Mouse (Mus musculus) natural killer cell, adult 2 months (primary cell): ENCODE data around the gene Axl.
A peak's percentile ranks its signal among the peaks of the same experiment; 100 is the strongest.
"Not testable (repeated sequence)": the region's sequence is repeated elsewhere in the genome, so short reads cannot be mapped to it uniquely, and the experiment has no call there.

Experiments
- DNase-seq, 2 experiments: peaks; one replicate each; pipeline ENCODE4 v3.0.0; 2022; ENCODE audit warnings: low spot score in 2 of 2

Gene Axl

DNA sequence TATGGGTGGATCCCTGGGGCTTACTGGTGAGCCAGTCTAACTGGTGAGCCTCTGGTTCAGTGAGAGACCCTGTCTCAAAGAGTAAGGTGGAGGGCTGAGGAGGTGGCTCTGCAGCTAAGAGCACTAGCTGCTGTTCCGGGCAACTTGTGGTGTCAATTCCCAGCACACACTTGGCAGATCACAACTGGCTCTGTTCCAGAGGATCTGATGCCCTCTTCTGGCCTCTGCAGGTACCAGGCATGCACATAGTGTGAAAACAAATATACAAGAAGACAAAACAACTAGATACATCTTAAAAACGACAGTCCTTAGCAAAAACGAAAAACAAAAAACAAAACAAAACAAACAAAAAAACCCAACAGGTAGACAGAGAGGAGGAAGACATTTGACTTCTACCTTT lies 5.2 kb upstream of the Axl start:
- peak in 1 of 2 experiments; percentile 27 for DNase-seq

GRCm38 (mm10) chr7:25792966-25793365 lies 4.5 kb upstream of the Axl start:
- not testable (repeated sequence) for DNase-seq

GRCm38 (mm10) chr7:25790615-25791014 lies 2.1 kb upstream of the Axl start:
- no peak for DNase-seq

DNA sequence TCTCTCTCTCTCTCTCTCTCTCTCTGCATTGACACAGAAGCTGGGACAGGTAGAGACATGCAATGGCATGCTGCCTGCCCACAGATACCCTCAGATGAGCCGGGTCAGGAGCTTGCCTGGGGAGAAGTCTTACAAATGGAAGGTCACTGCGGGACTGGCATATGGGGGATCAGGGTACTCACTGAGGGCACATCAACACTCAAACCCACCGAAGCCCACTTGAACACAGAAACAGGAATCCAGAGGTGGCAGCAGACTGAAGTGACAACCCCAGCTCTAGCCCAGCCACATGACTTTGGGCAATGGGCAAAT lies 580 bp upstream of the Axl start:
- DNase-seq, result no peak

- DNase-seq, result no peak
Observed at GRCm38 (mm10) chr7:25787456-25788219, 867 bp downstream of the Axl start.

DNA sequence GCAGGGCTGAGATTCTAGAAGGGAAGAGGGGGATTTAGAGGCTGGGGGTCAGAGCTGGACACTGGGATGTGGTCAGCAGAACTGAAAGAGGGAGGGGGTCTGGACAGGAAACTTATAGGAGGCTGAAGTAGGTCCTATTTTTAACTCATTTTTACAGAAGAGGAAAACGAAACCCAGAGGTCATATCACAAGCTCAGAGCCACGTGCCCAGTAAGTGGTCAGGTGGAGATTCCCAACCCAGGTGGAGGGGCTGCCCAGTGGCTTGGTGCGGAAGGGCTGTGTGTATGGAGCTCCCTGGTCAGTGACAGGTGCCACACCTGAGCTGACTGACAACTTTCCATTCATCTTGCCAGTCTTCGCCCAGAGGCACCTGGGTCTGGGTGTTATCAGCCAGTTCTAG lies 1.5 kb downstream of the Axl start:
- no peak for DNase-seq

DNA sequence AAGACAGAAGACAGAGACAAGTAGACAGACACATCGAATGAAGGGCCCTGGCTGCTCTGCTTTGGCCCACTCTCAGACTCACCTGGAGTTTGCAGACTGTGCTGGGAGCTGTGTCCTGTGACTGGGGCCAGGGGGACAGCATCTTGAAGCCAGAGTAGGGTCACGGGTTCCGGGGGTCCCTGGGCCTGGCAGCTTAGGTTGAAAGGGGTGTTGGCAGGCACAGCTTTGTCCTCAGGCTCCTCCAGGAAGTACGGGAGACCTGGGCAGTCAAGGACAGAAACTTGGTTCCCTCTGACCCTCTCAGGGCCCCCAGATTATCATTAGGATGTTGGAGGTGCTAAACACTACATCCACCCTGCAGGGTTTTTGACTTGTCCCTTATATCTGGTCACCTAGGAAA lies 2.8 kb downstream of the Axl start:
- DNase-seq, result no peak

DNA sequence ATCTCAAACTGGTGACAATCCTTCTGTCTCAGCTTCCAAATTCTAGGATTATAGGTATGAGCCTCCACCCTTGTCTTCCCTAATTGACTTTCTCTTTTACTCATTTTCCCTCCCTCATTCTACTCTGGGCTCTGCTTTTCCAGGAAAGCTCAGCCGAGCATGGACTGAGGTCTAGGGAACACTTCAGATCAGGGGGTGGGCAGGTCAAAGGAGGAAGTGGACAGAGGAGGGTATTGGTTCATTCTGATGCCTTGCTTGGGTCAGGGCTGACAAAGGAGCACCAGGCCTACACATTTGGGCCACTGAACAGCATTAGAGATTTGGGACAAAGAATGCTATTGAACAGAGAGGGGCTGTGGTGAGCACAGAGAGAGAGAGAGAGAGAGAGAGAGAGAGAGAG lies 3.7 kb downstream of the Axl start:
- no peak for DNase-seq

DNA sequence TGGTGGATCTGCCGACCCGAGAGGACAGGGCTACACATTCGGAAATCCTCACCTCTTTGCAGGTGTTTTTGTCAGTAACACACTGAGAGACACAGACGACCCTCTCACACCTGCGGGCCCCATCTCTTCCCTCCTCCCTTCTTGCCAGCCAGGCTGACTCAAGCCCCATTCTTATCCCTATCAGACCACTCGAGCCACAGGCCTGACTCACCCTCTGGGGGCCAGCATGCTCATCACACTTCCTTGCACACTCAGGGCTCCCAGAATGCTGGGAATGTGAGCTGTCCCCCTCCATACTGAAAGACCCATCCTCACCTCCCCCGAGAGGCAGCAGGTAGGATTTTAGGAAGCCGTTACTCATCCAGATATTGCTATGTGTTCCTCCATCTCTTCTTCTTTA lies 4.8 kb downstream of the Axl start:
- DNase-seq, result no peak

DNA sequence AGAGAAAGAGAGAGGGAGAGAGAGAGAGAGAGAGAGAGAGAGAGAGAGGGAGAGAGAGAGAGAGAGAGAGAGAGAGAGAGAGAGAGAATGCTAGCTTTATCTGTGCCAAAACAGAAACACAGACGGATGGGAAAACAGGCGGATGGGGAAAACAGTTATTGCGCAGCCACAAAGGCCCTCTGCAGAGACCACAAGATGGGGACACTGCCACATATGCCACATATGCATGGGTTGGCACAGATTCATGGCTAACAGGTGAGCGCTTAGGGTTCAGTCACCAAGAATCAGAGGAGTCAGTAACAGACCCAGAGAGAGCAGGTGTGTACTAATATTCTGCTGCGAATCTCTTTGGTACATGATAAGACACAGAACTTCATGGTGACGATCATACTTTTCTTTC lies 5.8 kb downstream of the Axl start:
- no peak for DNase-seq

GRCm38 (mm10) chr7:25781937-25782610 lies 6.4 kb downstream of the Axl start:
- DNase-seq, result no peak

GRCm38 (mm10) chr7:25781321-25781936 lies 7.1 kb downstream of the Axl start:
- no peak for DNase-seq

- no peak for DNase-seq
Observed at GRCm38 (mm10) chr7:25780753-25781152, 7.8 kb downstream of the Axl start.

DNA sequence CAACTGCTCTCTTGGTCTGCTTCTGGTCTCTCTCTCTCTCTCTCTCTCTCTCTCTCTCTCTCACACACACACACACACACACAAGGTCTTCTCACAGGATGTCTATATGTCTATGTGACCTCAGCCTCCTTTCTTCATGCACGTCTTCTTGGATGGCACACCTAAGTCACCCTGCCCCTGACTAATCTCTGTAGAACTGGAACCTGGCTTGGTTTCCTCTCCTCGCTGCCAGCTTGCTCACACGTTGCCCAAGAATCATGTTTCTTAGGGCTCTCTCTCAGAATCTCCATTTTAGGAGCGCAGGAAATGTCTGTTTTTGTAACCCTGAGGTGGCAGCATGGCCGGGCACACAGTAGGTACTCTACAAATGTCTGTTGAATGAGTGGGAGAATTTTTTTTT lies 8.5 kb downstream of the Axl start:
- DNase-seq, result no peak

GRCm38 (mm10) chr7:25768229-25768628 lies 20.3 kb downstream of the Axl start:
- no peak for DNase-seq

DNA sequence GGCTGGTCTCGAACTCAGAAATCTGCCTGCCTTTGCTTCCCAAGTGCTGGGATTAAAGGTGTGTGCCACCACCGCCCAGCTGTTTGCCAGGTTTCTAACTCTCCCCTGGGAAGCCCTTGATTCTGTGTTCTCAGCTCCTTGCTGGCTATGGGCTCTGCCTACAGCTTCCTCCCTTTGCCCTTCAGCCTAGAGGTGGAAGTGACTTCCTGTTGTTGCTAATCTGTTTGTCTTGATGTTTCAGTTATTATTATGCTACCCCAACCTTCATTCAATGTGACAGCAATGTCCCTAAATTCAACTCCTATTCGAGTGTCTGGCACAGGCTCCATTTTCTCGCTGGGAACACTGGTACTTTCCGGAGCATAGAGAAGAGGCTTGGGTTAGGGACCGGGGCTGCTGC lies 22.4 kb downstream of the Axl start:
- DNase-seq, result no peak

DNA sequence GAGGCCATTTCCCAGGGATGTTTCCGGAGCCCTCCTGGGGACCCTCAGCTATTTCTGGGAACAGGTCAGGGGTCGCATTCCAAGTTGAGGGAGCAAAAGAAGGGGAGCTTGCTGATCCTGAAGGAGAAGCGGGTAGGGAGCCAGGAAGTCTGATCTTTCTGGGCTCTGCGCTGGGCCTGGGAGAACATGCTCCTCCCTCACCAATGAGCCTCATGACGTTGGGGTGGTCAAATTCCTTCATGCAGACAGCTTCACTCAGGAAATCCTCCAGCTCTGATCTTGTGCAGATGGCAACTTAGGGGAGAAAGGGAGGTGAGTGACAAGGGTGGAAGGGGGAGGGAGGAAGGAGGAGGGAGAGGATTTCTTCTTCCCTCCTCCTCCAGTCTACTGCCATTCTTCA lies 24.3 kb downstream of the Axl start:
- DNase-seq, result no peak

GRCm38 (mm10) chr7:25763678-25764077 lies 24.8 kb downstream of the Axl start:
- DNase-seq, result no peak

DNA sequence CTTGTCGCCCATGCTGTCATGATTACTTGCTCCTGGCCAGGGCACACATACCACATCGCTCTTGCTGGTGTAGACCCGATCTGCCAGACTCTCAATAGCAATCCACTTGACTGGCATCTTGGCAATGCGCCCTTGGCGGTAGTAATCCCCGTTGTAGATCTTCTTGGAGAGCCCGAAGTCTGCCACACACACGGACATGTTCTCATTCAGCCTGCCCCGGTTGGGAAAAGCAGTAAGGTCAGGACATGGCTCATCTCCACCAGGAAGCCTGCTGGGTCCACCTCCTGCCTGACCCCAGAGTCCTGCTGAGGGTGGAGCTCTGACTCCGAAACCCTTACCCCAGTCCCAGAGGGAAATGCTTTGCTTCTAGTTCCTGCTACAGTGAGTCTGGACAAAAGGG lies 27.2 kb downstream of the Axl start:
- no peak for DNase-seq

DNA sequence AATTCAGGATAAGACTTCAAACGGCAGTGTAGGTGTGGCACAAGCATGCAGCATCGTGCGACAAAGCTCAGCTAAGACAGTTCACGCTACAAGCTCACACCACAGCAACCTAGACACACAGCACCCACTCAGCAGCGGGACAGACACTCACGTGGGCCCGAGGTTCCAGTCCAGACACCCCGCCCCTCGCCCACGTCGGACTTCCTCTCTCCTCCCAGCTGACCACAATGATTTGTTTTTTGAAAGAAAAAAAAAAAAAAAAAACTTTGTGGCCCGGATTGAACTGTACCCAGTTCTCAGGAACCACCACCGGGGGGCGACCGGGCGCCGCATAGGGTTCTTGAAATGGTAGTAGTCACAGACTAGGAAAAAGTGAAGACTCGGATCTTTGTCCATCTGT lies 32.5 kb downstream of the Axl start:
- DNase-seq, result peak; percentile 96

DNA sequence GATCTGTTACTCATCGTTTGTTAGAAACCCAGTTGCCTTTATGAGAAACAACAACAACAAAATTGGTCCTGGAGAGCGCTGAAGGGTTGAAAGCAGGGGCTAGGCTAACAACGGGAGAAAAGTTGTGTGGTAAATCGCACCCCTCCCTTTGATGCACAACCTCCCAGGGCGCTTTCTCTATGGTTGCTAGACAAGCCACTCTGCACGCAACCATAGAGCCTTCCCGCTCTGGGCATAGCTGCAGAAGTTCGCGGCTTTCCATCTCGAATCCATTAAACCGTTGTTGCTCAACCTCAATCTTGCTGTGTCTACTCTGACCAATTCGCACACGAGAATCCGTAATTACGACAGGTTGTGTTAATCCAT lies 33.1 kb downstream of the Axl start:
- no peak for DNase-seq

- peak; percentile 99 to 100 for DNase-seq
Observed at GRCm38 (mm10) chr7:25754738-25755467, 33.6 kb downstream of the Axl start, which contains the start of gene Hnrnpul1. TSS of gene Hnrnpul1 (minus strand) at chr7:25754757.

DNA sequence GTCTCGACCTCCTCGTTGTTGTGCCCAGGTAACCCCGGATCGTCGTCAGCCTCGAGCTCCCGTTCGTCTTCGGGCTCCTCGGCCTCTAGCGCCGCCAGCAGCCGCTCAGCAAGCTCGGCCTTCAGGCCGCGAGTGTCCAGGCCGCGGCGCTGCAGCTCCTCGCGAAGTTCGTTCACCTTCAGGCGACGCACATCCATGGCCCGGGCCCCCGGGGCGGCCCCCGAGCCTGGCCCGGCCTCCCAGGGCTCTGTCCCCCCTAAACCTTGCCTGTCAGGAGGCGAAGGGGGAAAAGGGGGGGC lies 34.1 kb downstream of the Axl start:
- DNase-seq, result no peak
